Mouse (Mus musculus) liver, postnatal 0 days (tissue): ENCODE data around the gene Gamt. TPM values are rescaled to one million over a fixed set of nuclear protein-coding genes. Genes with fewer than 3 reads are reported as not detected.

Experiments
- ATAC-seq: fragments of 200-750 bp; cut with Nextera tagmentation; 2 replicates; pipeline ENCODE4 v1.8.0; 2017; ENCODE audit warnings: mild to moderate bottlenecking, moderate library complexity
- DNase-seq: peaks from one replicate; pipeline ENCODE4 v3.0.0-alpha.2; 2016
- H3K27ac ChIP-seq: fragments of 300-500 bp; sonication (generic); 2 replicates; pipeline ENCODE4 v1.5.1; 2014; ENCODE audit warnings: antibody characterized with exemption, moderate library complexity, mild to moderate bottlenecking, low read depth
- H3K27me3 ChIP-seq: fragments of 300-500 bp; sonication (generic); 2 replicates; pipeline ENCODE4 v1.6.1; 2014; ENCODE audit warnings: low read length, control low read depth, mixed read lengths; ENCODE audit not compliant: insufficient read depth
- H3K36me3 ChIP-seq: fragments of 300-500 bp; sonication (generic); replicated peaks from 2 replicates; pipeline ENCODE4 v1.6.1; 2014; ENCODE audit warnings: mild to moderate bottlenecking, control low read depth, low read length, moderate library complexity, mixed read lengths; ENCODE audit not compliant: insufficient read depth
- H3K4me1 ChIP-seq: fragments of 300-500 bp; sonication (generic); 2 replicates; pipeline ENCODE4 v1.6.1; 2014; ENCODE audit warnings: antibody characterized with exemption, mild to moderate bottlenecking, control low read depth; ENCODE audit not compliant: insufficient read depth
- H3K4me2 ChIP-seq: fragments of 300-500 bp; sonication (generic); 2 replicates; pipeline ENCODE4 v1.6.1; 2014; ENCODE audit warnings: low read depth, mild to moderate bottlenecking, low read length, moderate library complexity, mixed read lengths
- H3K4me3 ChIP-seq: fragments of 300-500 bp; sonication (generic); 2 replicates; pipeline ENCODE4 v1.5.1; 2014; ENCODE audit warnings: low read depth, low read length
- H3K9ac ChIP-seq: fragments of 300-500 bp; sonication (generic); replicated peaks from 2 replicates; pipeline ENCODE4 v1.6.1; 2014; ENCODE audit warnings: mild to moderate bottlenecking, moderate library complexity
- H3K9me3 ChIP-seq: fragments of 300-500 bp; sonication (generic); 2 replicates; pipeline ENCODE4 v1.6.1; 2016; ENCODE audit warnings: mild to moderate bottlenecking, control low read depth, low read length, mixed read lengths
- CTCF ChIP-seq: sonication (generic); IDR thresholded peaks from 2 replicates; pipeline ENCODE4 v1.5.1; 2016; ENCODE audit warnings: antibody characterized with exemption, low read depth
- EP300 ChIP-seq: IDR thresholded peaks from 2 replicates; pipeline ENCODE4 v1.6.1; 2016; ENCODE audit warnings: antibody characterized with exemption, low read depth, mild to moderate bottlenecking
- whole genome bisulfite sequencing: fragments of 180-500 bp; shearing (Covaris S2); extraction: QIAGEN DNeasy Blood & Tissue Kit; methylation state at CpG from one replicate; pipeline ENCODE4 v1.1.7; 2014; ENCODE audit not compliant: insufficient replicate concordance; 5-methylcytosine and 5-hydroxymethylcytosine counted together
- polyA plus RNA-seq: library from polyadenylated mRNA; unstranded; fragments of >200 nt; fragmentation: Nextera tagmentation; extraction: Ambion mirVana; gene quantifications from 2 replicates; pipeline ENCODE4 v1.2.1, GENCODE M21; 2015

Gamt gene
- 93.9 and 101 TPM in 2 replicates for polyA plus RNA-seq

DNA sequence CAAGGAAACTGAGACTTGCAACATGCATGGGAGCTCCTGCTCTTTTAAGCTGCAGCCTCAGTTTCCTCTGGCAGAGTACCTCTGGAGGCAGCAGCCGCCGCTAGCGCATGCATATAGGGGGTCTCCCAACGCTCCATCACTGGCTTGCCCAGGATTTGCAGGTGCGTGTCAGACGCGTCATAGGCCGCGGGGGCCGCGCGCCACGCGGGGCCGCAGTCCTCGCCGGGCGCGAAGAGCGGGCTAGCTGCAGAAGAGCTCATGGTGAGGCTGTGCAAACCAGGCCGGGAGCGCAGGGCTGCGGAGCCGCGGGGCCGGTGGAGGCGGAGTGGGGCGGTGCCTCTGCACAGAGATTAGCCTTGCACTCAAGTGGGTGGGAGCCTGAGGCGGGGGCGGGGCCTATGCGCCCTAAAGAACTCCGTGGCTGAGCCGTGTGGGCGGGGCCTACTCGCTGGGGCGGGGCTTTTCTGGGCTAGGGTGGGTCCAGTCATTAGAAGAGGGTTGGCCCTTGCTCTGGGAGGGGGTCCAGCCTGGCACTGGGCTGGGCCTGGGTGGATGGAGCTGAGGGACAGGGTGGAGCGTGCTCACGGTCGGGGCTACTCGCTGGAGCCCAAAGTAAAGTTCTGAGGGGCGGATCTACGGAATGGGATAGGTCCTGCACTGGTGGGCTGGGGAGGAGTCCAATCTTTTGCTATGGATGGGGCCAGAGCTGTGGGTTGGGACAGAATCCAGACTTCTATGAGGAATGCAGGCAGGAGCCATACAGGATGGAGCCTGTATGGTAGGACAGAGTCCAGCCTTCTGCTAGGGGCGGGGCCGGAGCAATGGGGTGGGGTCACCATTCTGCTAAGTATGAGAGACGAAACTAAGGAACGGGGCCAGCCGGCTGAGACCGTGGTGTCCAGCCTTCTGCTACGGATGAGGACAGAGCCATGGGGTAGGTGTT is at the start of gene Gamt, which contains the start of gene Dazap1:
TSS of gene Gamt (minus strand) at position 371 of the 943 bp plus-strand sequence.
TSS of gene Dazap1 (plus strand) at position 845 of the 943 bp plus-strand sequence.
- ATAC-seq = peak; percentile 74
- Histone ChIP-seq H3K4me1 (peaks cover 37% of the 10 kb centered on the region), H3K27ac (peak within 1 kb of the TSS; percentile 97)

DNA sequence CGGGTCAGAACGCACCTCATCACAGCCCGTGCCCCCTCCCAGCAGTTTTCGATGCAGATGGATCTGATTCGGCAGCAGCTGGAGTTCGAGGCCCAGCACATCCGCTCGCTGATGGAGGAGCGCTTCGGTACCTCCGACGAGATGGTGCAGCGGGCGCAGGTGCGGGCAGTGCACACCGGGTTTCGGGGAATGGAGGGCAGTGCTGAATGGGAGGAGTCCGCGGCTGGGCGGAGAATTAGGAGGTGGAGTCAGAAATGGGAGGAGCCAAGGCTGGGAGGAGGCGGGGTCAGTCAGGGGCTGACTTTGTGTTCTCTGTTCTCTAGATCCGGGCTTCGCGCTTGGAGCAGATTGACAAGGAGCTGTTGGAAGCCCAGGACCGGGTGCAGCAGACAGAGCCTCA is 44.0 kb upstream of the Gamt start:
- peaks cover 52% of the 10 kb centered on the region for H3K27me3 ChIP-seq
- peaks cover 10% of the 10 kb centered on the region; the same call in 1 of the 2 replicates for H3K4me1 ChIP-seq
- peak overlapping the region; percentile 39 for H3K4me2 ChIP-seq
- 6% methylated on average over 25 of the region's 25 CpGs for WGBS
- ATAC-seq (peak; percentile 54), DNase-seq (peak; percentile 81)
- peak overlapping the region; percentile 12; the same call in 1 of the 2 replicates for H3K4me3 ChIP-seq
- H3K9ac ChIP-seq = no peak overlapping the region; the same call in 1 of the 2 replicates
- no peaks in the 10 kb centered on the region for H3K36me3 ChIP-seq
- no peaks in the 10 kb centered on the region for H3K9me3 ChIP-seq
- no peak overlapping the region for H3K27ac ChIP-seq
- no peak for TF ChIP-seq CTCF
- no peak for TF ChIP-seq EP300

More for the DNA sequence above, at the start of gene Gamt, which contains the start of gene Dazap1:
- peak within 1 kb of the TSS; percentile 54 for H3K4me3 ChIP-seq
- no peaks in the 10 kb centered on the region for H3K9me3 ChIP-seq
- DNase-seq = peak; percentile 99
- no peak for TF ChIP-seq CTCF
- TF ChIP-seq EP300 = 0 out of 2 replicates have a peak, but pooled peaks have one; percentile 32
- under 1% methylated on average over 49 of the region's 49 CpGs for WGBS
- H3K36me3 ChIP-seq = peaks cover 19% of the 10 kb centered on the region
- no peaks in the 10 kb centered on the region for H3K27me3 ChIP-seq
- peak within 1 kb of the TSS; percentile 89 for H3K4me2 ChIP-seq
- peak within 1 kb of the TSS; percentile 61 for H3K9ac ChIP-seq

DNA sequence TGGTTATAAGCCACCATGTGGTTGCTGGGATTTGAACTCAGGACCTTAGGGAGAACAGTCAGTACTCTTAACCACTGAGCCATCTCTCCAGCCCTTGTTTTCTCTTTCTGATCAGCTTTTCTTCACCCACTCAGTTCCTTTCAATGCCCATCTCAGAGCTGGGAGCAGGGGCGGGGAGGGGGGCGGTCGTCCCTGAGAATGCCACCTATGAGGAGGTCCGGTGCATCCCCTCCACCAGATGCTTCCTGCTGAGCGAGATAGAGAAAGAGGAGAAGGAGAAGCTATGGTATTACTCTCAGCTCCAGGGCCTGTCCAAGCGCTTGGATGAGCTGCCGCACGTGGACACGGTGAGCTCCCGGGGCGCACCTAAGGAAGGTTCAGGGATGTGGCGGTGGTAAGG is 43.6 kb upstream of the Gamt start:
- H3K9ac ChIP-seq = no peak overlapping the region; the same call in 1 of the 2 replicates
- TF ChIP-seq EP300 (no peak), CTCF (no peak)
- H3K36me3 ChIP-seq = no peaks in the 10 kb centered on the region
- peaks cover 10% of the 10 kb centered on the region; the same call in 1 of the 2 replicates for H3K4me1 ChIP-seq
- H3K4me3 ChIP-seq = peak overlapping the region; percentile 12; the same call in 1 of the 2 replicates
- H3K27me3 ChIP-seq = peaks cover 56% of the 10 kb centered on the region
- H3K9me3 ChIP-seq = no peaks in the 10 kb centered on the region
- no peak overlapping the region for H3K27ac ChIP-seq
- H3K4me2 ChIP-seq = peak overlapping the region; percentile 39
- no peak for DNase-seq
- WGBS = 10% methylated on average over 12 of the region's 12 CpGs
- ATAC-seq = peak; percentile 11; the same call in 1 of the 2 replicates

GRCm38 (mm10) chr10:80302471-80302881 is 41.7 kb upstream of the Gamt start:
- 27% methylated on average over 9 of the region's 9 CpGs for WGBS
- H3K4me3 ChIP-seq = no peak overlapping the region
- TF ChIP-seq CTCF (no peak), EP300 (no peak)

GRCm38 (mm10) chr10:80302082-80302355 is 41.2 kb upstream of the Gamt start:
- TF ChIP-seq EP300 (no peak), CTCF (no peak)
- H3K27me3 ChIP-seq = peaks cover 80% of the 10 kb centered on the region
- no peaks in the 10 kb centered on the region for H3K36me3 ChIP-seq
- H3K4me3 ChIP-seq = no peak overlapping the region
- no peak overlapping the region for H3K27ac ChIP-seq
- ATAC-seq (peak; percentile 66), DNase-seq (no peak)
- 59% methylated on average over 5 of the region's 5 CpGs for WGBS
- no peak overlapping the region for H3K4me2 ChIP-seq
- peaks cover 10% of the 10 kb centered on the region; the same call in 1 of the 2 replicates for H3K4me1 ChIP-seq
- no peaks in the 10 kb centered on the region for H3K9me3 ChIP-seq
- H3K9ac ChIP-seq = no peak overlapping the region

More at GRCm38 (mm10) chr10:80302471-80302881, 41.7 kb upstream of the Gamt start:
- Histone ChIP-seq H3K9ac (no peak overlapping the region), H3K9me3 (no peaks in the 10 kb centered on the region), H3K27me3 (peaks cover 76% of the 10 kb centered on the region), H3K4me2 (no peak overlapping the region), H3K27ac (no peak overlapping the region), H3K36me3 (no peaks in the 10 kb centered on the region), H3K4me1 (peaks cover 10% of the 10 kb centered on the region; the same call in 1 of the 2 replicates)
- DNase-seq (peak; percentile 80), ATAC-seq (peak; percentile 81)
